Mouse (Mus musculus): ENCODE measurements around the gene Ccdc102a. TPM values are rescaled to one million over a fixed set of nuclear protein-coding genes. Genes with fewer than 3 reads are reported as not detected.

The Ccdc102a gene
- polyA plus RNA-seq, 1 experiment from 2014 or later, result 38.0 TPM

DNA sequence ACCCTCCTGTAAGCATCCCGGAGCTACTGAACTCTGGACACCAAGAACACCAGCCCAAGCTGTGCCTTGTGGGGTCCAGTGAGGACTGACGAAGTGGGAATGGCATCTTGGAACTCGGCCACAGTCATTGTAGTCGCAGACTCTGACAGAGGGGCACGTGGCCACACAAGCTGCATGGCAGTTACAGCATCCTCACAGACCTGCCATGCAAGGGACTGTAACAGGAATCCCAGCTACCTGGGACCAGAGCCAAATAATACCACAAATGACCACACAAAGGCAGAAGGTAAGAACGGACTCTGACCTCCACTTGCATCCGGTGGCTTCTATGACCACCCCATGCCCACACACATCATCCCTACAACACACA is 36.5 kb upstream of the Ccdc102a start:
- H3K36me3 ChIP-seq (ENCODE audit: control insufficient read depth, insufficient read depth, low read length), result no peaks in the 10 kb centered on the region
- ATAC-seq (ENCODE audit: insufficient number of reproducible peaks, low FRiP score, low TSS enrichment, low read depth), result no peak
- H3K9me3 ChIP-seq (ENCODE audit: control insufficient read depth, low read length), result no peaks in the 10 kb centered on the region
- H3K27me3 ChIP-seq (ENCODE audit: control insufficient read depth, insufficient read depth, low read length), result no peaks in the 10 kb centered on the region
- H3K4me2 ChIP-seq (ENCODE audit: low read depth, severe bottlenecking), result no peak overlapping the region
- H3K4me3 ChIP-seq (ENCODE audit: low read depth, low read length), result no peak overlapping the region
- 89% methylated on average over 7 of the region's 7 CpGs for WGBS
- H3K27ac ChIP-seq (replicated peaks; ENCODE audit: low read depth, low read length), result no peak overlapping the region
- no peaks in the 10 kb centered on the region for H3K4me1 ChIP-seq (ENCODE audit: control insufficient read depth, insufficient read depth, low read length)
- H3K9ac ChIP-seq (ENCODE audit: low read length), result no peak overlapping the region; the same call in 1 of the 2 replicates
- DNase-seq (ENCODE audit: low spot score), result no peak

DNA sequence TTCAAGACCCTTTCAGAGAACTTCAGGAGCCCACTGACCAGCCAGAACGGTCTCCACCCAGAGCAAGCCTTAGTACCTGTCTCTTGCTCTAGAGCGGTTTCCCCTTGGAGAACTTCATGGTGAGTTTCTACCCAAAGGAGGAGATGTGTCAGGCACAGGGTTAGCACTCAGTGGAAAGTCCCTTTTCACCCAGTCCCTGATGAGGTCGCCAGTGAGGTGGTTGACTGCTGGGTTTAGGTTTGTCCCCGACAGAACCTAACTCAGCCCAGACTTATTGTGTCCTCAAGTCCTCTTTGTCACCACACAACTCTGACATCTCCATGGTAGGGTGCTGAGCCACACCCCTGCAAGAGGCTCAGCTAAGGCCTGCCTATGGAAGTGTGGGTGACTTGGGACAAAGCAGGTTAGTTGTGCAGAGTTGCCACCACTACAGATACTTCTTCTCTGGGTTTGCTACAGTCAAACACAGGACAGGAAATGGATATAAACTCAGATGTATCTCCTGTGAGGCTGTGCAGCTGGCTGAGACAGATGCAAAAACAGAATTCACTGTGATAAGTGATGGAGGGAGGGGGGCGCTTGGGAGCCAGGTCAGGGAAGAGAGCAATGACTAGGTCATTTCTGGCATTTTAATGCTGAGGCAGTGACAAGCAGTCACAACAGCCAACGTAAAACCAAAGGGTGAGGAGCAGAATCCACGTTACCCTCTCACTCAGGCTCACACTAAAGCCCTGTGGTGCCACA is 35.9 kb upstream of the Ccdc102a start:
- H3K36me3 ChIP-seq (ENCODE audit: control insufficient read depth, insufficient read depth, low read length), result no peaks in the 10 kb centered on the region
- no peak overlapping the region for H3K27ac ChIP-seq (replicated peaks; ENCODE audit: low read depth, low read length)
- H3K9ac ChIP-seq (ENCODE audit: low read length), result no peak overlapping the region
- no peak for ATAC-seq (ENCODE audit: insufficient number of reproducible peaks, low FRiP score, low TSS enrichment, low read depth)
- H3K4me1 ChIP-seq (ENCODE audit: control insufficient read depth, insufficient read depth, low read length), result no peaks in the 10 kb centered on the region
- H3K4me3 ChIP-seq (ENCODE audit: low read depth, low read length), result no peak overlapping the region
- DNase-seq (ENCODE audit: low spot score), result no peak
- no peaks in the 10 kb centered on the region for H3K27me3 ChIP-seq (ENCODE audit: control insufficient read depth, insufficient read depth, low read length)
- H3K9me3 ChIP-seq (ENCODE audit: control insufficient read depth, low read length), result no peaks in the 10 kb centered on the region
- no peak overlapping the region for H3K4me2 ChIP-seq (ENCODE audit: low read depth, severe bottlenecking)
- 76% methylated on average over 7 of the region's 7 CpGs for WGBS

DNA sequence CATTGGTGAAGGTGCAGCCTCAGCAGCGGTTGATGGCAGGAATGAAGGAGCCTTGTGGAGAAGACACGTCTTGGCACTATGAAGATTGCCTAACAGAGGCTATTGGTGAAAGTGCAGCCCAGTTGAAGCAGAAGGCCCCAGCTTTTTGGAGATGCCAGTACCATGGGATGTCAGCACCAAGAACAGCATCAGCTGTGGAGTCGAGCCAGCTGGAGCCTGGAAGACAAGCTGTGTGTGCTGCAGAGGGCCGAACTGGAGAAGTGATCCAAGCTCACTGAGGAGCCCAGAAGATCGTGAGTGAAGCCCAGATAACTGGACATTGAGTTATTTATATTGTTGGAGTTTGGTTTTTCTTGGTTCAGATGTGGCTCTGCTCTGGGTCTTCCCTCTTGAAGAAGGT is 34.2 kb upstream of the Ccdc102a start:
- no peak overlapping the region for H3K4me3 ChIP-seq (ENCODE audit: low read depth, low read length)

DNA sequence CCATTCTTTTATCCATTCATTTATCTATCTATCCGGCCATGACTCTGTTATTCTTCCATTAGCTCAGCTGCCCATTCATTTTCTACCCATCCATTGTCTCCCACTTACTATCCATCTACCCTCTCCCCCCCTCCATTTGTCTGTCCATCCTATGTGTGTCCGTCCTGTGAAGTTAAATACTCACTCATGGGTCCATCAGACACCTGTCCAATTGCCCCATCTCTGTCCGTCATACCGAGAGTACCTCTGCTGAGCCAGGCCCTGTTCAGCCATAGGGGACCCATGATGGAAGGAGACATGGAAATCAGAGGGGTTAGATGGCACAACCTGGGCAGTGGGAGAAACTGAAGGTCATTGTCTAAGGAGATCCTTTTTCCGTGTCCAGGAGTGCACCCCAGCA is 32.6 kb upstream of the Ccdc102a start:
- H3K36me3 ChIP-seq (ENCODE audit: control insufficient read depth, insufficient read depth, low read length), result no peaks in the 10 kb centered on the region
- no peaks in the 10 kb centered on the region for H3K9me3 ChIP-seq (ENCODE audit: control insufficient read depth, low read length)
- no peak overlapping the region for H3K4me2 ChIP-seq (ENCODE audit: low read depth, severe bottlenecking)
- ATAC-seq (ENCODE audit: insufficient number of reproducible peaks, low FRiP score, low TSS enrichment, low read depth) (no peak), DNase-seq (ENCODE audit: low spot score) (no peak)
- H3K9ac ChIP-seq (ENCODE audit: low read length), result no peak overlapping the region
- no peak overlapping the region for H3K4me3 ChIP-seq (ENCODE audit: low read depth, low read length)
- H3K27ac ChIP-seq (replicated peaks; ENCODE audit: low read depth, low read length), result no peak overlapping the region
- H3K4me1 ChIP-seq (ENCODE audit: control insufficient read depth, insufficient read depth, low read length), result no peaks in the 10 kb centered on the region
- WGBS, result 78% methylated on average over 5 of the region's 5 CpGs
- H3K27me3 ChIP-seq (ENCODE audit: control insufficient read depth, insufficient read depth, low read length), result no peaks in the 10 kb centered on the region

More for the DNA sequence above, 34.2 kb upstream of the Ccdc102a start:
- DNase-seq (ENCODE audit: low spot score), result no peak
- Histone ChIP-seq H3K4me1 (ENCODE audit: control insufficient read depth, insufficient read depth, low read length) (no peaks in the 10 kb centered on the region), H3K27ac (replicated peaks; ENCODE audit: low read depth, low read length) (no peak overlapping the region), H3K9ac (ENCODE audit: low read length) (no peak overlapping the region), H3K36me3 (ENCODE audit: control insufficient read depth, insufficient read depth, low read length) (no peaks in the 10 kb centered on the region), H3K27me3 (ENCODE audit: control insufficient read depth, insufficient read depth, low read length) (no peaks in the 10 kb centered on the region), H3K9me3 (ENCODE audit: control insufficient read depth, low read length) (no peaks in the 10 kb centered on the region), H3K4me2 (ENCODE audit: low read depth, severe bottlenecking) (no peak overlapping the region)
- no peak for ATAC-seq (ENCODE audit: insufficient number of reproducible peaks, low FRiP score, low TSS enrichment, low read depth)
- 76% methylated on average over 5 of the region's 5 CpGs for WGBS

DNA sequence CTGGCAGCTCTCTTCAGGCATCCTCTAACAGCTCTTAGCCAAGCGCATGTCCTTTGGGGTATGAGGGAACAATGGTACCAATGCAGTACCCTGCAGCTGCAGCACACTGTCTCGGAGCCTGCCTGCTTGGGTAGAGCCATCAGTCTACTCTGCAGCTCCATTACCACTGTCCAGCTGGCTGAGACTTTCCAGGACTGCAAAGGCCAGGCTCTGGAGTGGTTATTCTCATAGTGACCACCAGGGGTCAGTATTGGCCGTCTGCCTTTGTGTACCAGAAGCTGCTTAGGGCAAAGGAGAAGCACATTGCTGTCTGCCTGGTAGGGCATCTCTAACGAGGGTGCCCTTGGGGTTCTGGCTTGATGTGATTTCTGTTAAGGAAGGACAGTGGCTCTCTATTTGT is 32.1 kb upstream of the Ccdc102a start:
- Histone ChIP-seq H3K9me3 (ENCODE audit: control insufficient read depth, low read length) (no peaks in the 10 kb centered on the region), H3K4me3 (ENCODE audit: low read depth, low read length) (no peak overlapping the region), H3K9ac (ENCODE audit: low read length) (no peak overlapping the region), H3K27ac (replicated peaks; ENCODE audit: low read depth, low read length) (no peak overlapping the region), H3K27me3 (ENCODE audit: control insufficient read depth, insufficient read depth, low read length) (no peaks in the 10 kb centered on the region), H3K4me1 (ENCODE audit: control insufficient read depth, insufficient read depth, low read length) (no peaks in the 10 kb centered on the region), H3K4me2 (ENCODE audit: low read depth, severe bottlenecking) (no peak overlapping the region), H3K36me3 (ENCODE audit: control insufficient read depth, insufficient read depth, low read length) (no peaks in the 10 kb centered on the region)
- ATAC-seq (ENCODE audit: insufficient number of reproducible peaks, low FRiP score, low TSS enrichment, low read depth), result peak; percentile 70; the same call in 1 of the 2 replicates
- DNase-seq (ENCODE audit: low spot score), result peak; percentile 82
- 22% methylated on average over 4 of the region's 4 CpGs for WGBS

DNA sequence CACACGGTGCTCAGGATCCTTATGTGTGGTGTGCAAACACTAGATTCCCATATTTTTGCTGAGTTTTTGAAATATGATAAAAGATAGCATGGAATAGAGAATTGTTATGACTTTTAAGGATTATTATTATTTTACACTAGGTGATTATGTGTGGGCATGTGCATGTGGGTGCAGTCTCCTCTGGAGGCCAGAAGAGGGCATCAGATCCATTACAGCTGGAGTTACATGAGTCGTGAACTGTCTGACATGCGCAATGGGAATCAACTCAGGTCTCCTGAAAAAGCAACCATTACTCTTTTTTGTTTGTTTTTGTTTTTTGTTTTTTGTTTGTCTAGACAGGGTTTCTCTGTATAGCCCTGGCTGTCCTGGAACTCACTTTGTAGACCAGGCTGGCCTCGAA is 31.1 kb upstream of the Ccdc102a start:
- no peaks in the 10 kb centered on the region for H3K36me3 ChIP-seq (ENCODE audit: control insufficient read depth, insufficient read depth, low read length)
- DNase-seq (ENCODE audit: low spot score) (no peak), ATAC-seq (ENCODE audit: insufficient number of reproducible peaks, low FRiP score, low TSS enrichment, low read depth) (no peak)
- H3K27me3 ChIP-seq (ENCODE audit: control insufficient read depth, insufficient read depth, low read length), result no peaks in the 10 kb centered on the region
- no peak overlapping the region for H3K27ac ChIP-seq (replicated peaks; ENCODE audit: low read depth, low read length)
- no peaks in the 10 kb centered on the region for H3K9me3 ChIP-seq (ENCODE audit: control insufficient read depth, low read length)
- H3K9ac ChIP-seq (ENCODE audit: low read length), result no peak overlapping the region
- H3K4me1 ChIP-seq (ENCODE audit: control insufficient read depth, insufficient read depth, low read length), result no peaks in the 10 kb centered on the region
- no peak overlapping the region for H3K4me2 ChIP-seq (ENCODE audit: low read depth, severe bottlenecking)
- WGBS, result 80% methylated on average over 4 of the region's 4 CpGs
- no peak overlapping the region for H3K4me3 ChIP-seq (ENCODE audit: low read depth, low read length)

DNA sequence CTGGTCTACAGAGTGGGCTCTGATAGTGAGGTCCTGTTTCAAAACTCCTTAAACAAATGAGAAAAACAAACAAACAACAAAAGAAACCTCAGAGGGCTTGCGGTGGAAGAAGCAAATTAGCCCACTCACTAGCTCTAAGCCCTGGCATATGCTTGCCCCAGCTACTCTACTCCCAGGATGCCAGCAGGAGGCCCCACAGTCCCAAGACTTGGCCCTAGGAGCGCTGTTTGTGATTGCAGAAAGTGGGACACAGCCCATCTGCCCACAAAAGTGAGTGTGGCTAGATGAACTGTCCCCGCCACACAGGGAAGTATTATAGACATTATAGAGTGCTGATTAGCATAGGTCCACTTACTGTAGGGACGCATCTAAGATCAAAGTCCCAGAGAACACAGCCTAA is 30.5 kb upstream of the Ccdc102a start:
- H3K4me2 ChIP-seq (ENCODE audit: low read depth, severe bottlenecking), result no peak overlapping the region
- H3K9ac ChIP-seq (ENCODE audit: low read length), result no peak overlapping the region
- no peaks in the 10 kb centered on the region for H3K4me1 ChIP-seq (ENCODE audit: control insufficient read depth, insufficient read depth, low read length)
- 77% methylated on average over 4 of the region's 4 CpGs for WGBS
- H3K4me3 ChIP-seq (ENCODE audit: low read depth, low read length), result no peak overlapping the region
- no peaks in the 10 kb centered on the region for H3K9me3 ChIP-seq (ENCODE audit: control insufficient read depth, low read length)
- H3K27me3 ChIP-seq (ENCODE audit: control insufficient read depth, insufficient read depth, low read length), result no peaks in the 10 kb centered on the region
- DNase-seq (ENCODE audit: low spot score) (no peak), ATAC-seq (ENCODE audit: insufficient number of reproducible peaks, low FRiP score, low TSS enrichment, low read depth) (no peak)
- H3K36me3 ChIP-seq (ENCODE audit: control insufficient read depth, insufficient read depth, low read length), result no peaks in the 10 kb centered on the region
- H3K27ac ChIP-seq (replicated peaks; ENCODE audit: low read depth, low read length), result no peak overlapping the region

DNA sequence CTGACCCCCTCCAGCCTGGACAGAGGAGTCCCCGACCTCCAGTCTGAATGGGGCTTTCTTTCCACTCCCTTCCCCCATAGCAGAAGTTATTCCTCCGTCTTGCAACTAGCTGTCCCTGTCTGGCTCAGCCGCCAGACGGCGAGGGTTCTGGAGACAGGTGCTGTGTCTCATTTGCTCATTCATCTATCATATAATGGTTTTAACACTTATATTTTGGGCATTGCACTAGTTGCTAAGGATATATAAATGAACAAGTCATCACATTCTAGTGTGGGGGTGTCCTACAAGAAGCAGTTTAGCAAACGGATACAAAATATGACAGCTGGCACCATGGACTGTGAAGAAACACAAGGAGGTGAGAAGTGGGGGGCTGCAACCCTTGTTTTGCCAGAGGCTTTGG is 27.3 kb upstream of the Ccdc102a start:
- 64% methylated on average over 6 of the region's 6 CpGs for WGBS
- no peak overlapping the region for H3K27ac ChIP-seq (replicated peaks; ENCODE audit: low read depth, low read length)
- H3K4me1 ChIP-seq (ENCODE audit: control insufficient read depth, insufficient read depth, low read length), result no peaks in the 10 kb centered on the region
- H3K36me3 ChIP-seq (ENCODE audit: control insufficient read depth, insufficient read depth, low read length), result no peaks in the 10 kb centered on the region
- H3K9ac ChIP-seq (ENCODE audit: low read length), result no peak overlapping the region
- H3K4me2 ChIP-seq (ENCODE audit: low read depth, severe bottlenecking), result no peak overlapping the region
- H3K27me3 ChIP-seq (ENCODE audit: control insufficient read depth, insufficient read depth, low read length), result no peaks in the 10 kb centered on the region
- DNase-seq (ENCODE audit: low spot score) (no peak), ATAC-seq (ENCODE audit: insufficient number of reproducible peaks, low FRiP score, low TSS enrichment, low read depth) (no peak)
- H3K9me3 ChIP-seq (ENCODE audit: control insufficient read depth, low read length), result no peaks in the 10 kb centered on the region
- H3K4me3 ChIP-seq (ENCODE audit: low read depth, low read length), result no peak overlapping the region

DNA sequence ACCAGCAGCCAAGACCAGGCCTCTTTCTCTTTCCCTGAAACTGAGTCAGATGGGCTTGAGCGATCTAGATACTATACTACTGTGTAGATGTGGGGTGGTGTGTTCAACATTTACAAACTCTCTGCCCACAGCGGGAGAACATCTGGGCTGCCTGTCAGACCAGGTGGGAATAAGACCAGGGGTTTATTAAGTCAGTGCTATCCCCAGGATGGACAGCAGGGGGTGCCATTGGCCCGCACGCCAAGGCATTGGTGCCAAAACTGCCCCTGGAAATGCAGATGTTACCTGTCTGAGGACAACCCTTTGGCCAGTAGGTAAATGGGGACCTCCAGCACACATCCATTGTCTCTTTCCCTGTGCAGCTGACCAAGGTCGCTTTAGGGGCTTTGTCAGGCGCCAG is 24.7 kb upstream of the Ccdc102a start:
- no peak overlapping the region for H3K4me2 ChIP-seq (ENCODE audit: low read depth, severe bottlenecking)
- H3K9me3 ChIP-seq (ENCODE audit: control insufficient read depth, low read length), result no peaks in the 10 kb centered on the region
- no peaks in the 10 kb centered on the region for H3K27me3 ChIP-seq (ENCODE audit: control insufficient read depth, insufficient read depth, low read length)
- WGBS, result 15% methylated on average over 6 of the region's 6 CpGs
- DNase-seq (ENCODE audit: low spot score), result peak; percentile 86
- no peak overlapping the region for H3K27ac ChIP-seq (replicated peaks; ENCODE audit: low read depth, low read length)
- H3K4me1 ChIP-seq (ENCODE audit: control insufficient read depth, insufficient read depth, low read length), result no peaks in the 10 kb centered on the region
- no peak overlapping the region for H3K9ac ChIP-seq (ENCODE audit: low read length)
- no peak for ATAC-seq (ENCODE audit: insufficient number of reproducible peaks, low FRiP score, low TSS enrichment, low read depth)
- no peak overlapping the region for H3K4me3 ChIP-seq (ENCODE audit: low read depth, low read length)
- no peaks in the 10 kb centered on the region for H3K36me3 ChIP-seq (ENCODE audit: control insufficient read depth, insufficient read depth, low read length)
